Mouse (Mus musculus) heart, embryonic 14.5 days (tissue): Measurements from ENCODE around the gene Ms4a13. TPM values are rescaled to one million over a fixed set of nuclear protein-coding genes. Genes with fewer than 3 reads are reported as not detected.
"Not testable (repeated sequence)": the region's sequence is repeated elsewhere in the genome, so short reads cannot be mapped to it uniquely, and the experiment has no call there.

Source experiments
- ATAC-seq: fragments of 200-750 bp; cut with Nextera tagmentation; 2 replicates; pipeline ENCODE4 v1.8.0; 2017; ENCODE audit warnings: low read depth, moderate TSS enrichment; ENCODE audit not compliant: insufficient number of reproducible peaks, insufficient read depth, low FRiP score
- H3K27ac ChIP-seq, 2 experiments: fragments of 200-500 bp in 1 of 2; fragments of 300-500 bp in 1 of 2; sonication (generic) in 1 of 2; replicated peaks in 1 of 2; 2 replicates each; pipeline ENCODE4 v1.5.1; 2012 to 2014; ENCODE audit warnings: low read depth in 2 of 2, low read length in 2 of 2, control low read depth in 1 of 2, mild to moderate bottlenecking in 1 of 2, mixed read lengths in 1 of 2; ENCODE audit not compliant: control insufficient read depth in 1 of 2, insufficient read depth in 1 of 2
- H3K27me3 ChIP-seq: fragments of 300-500 bp; sonication (generic); 2 replicates; pipeline ENCODE4 v1.6.1; 2014; ENCODE audit warnings: mild to moderate bottlenecking, low read length, control low read depth; ENCODE audit not compliant: control insufficient read depth, insufficient read depth
- H3K36me3 ChIP-seq: fragments of 300-500 bp; sonication (generic); 2 replicates; pipeline ENCODE4 v1.6.1; 2014; ENCODE audit warnings: mild to moderate bottlenecking, control low read depth, low read length, mixed read lengths; ENCODE audit not compliant: control insufficient read depth, insufficient read depth
- H3K4me1 ChIP-seq, 2 experiments: fragments of 200-500 bp in 1 of 2; fragments of 300-500 bp in 1 of 2; sonication (generic) in 1 of 2; 2 replicates each; pipeline ENCODE4 v1.6.1; 2012 to 2014; ENCODE audit warnings: low read length in 2 of 2, control low read depth in 1 of 2, mixed read lengths in 1 of 2; ENCODE audit not compliant: control insufficient read depth in 2 of 2, insufficient read depth in 2 of 2
- H3K4me2 ChIP-seq: fragments of 300-500 bp; sonication (generic); 2 replicates; pipeline ENCODE4 v1.6.1; 2014; ENCODE audit warnings: mild to moderate bottlenecking, low read length
- H3K4me3 ChIP-seq, 2 experiments: fragments of 200-500 bp in 1 of 2; fragments of 300-500 bp in 1 of 2; sonication (generic) in 1 of 2; 2 replicates each; pipeline ENCODE4 v1.5.1; 2012 to 2014; ENCODE audit warnings: low read length in 2 of 2, mild to moderate bottlenecking in 2 of 2, control low read depth in 1 of 2, low read depth in 1 of 2, moderate library complexity in 1 of 2; ENCODE audit not compliant: control insufficient read depth in 1 of 2, insufficient read depth in 1 of 2
- H3K9ac ChIP-seq: fragments of 300-500 bp; sonication (generic); 2 replicates; pipeline ENCODE4 v1.6.1; 2014; ENCODE audit warnings: mild to moderate bottlenecking, low read length
- H3K9me3 ChIP-seq: fragments of 300-500 bp; sonication (generic); 2 replicates; pipeline ENCODE4 v1.6.1; 2016; ENCODE audit warnings: low read length, control low read depth; ENCODE audit not compliant: control insufficient read depth
- WGBS: fragments of 180-500 bp; shearing (Covaris S2); extraction: QIAGEN DNeasy Blood & Tissue Kit; methylation state at CpG from one replicate; pipeline ENCODE4 v1.1.7; 2014; 5-methylcytosine and 5-hydroxymethylcytosine counted together
- polyA plus RNA-seq: library from polyadenylated mRNA; unstranded; fragments of >200 nt; fragmentation: Nextera tagmentation; extraction: Ambion mirVana; gene quantifications from 2 replicates; pipeline ENCODE4 v1.2.1, GENCODE M21; 2014

The Ms4a13 gene
- polyA plus RNA-seq, 1 experiment from 2014 or later: not detected

GRCm38 (mm10) chr19:11184121-11184520 lies 12.4 kb downstream of the Ms4a13 start:
- Histone ChIP-seq H3K4me1 (no peaks in the 10 kb centered on the region), H3K9me3 (no peaks in the 10 kb centered on the region), H3K36me3 (no peaks in the 10 kb centered on the region), H3K27me3 (no peaks in the 10 kb centered on the region), H3K4me3 (no peak overlapping the region), H3K9ac (no peak overlapping the region), H3K4me2 (no peak overlapping the region), H3K27ac (no peak overlapping the region)
- 16% methylated on average over 5 of the region's 5 CpGs for WGBS
- no peak for ATAC-seq

GRCm38 (mm10) chr19:11177464-11177863 lies 19.1 kb downstream of the Ms4a13 start:
- Histone ChIP-seq H3K9me3 (no peaks in the 10 kb centered on the region), H3K27me3 (no peaks in the 10 kb centered on the region), H3K9ac (no peak overlapping the region), H3K4me1 (no peaks in the 10 kb centered on the region), H3K27ac (no peak overlapping the region), H3K4me3 (no peak overlapping the region), H3K4me2 (no peak overlapping the region), H3K36me3 (no peaks in the 10 kb centered on the region)
- 66% methylated on average over 2 of the region's 2 CpGs for WGBS
- ATAC-seq: no peak

GRCm38 (mm10) chr19:11165172-11165571 lies 31.4 kb downstream of the Ms4a13 start, which contains the start of gene 1700025F22Rik:
TSS of gene 1700025F22Rik (minus strand) at chr19:11165320.
- 28% methylated on average over 10 of the region's 10 CpGs for WGBS
- no peaks in the 10 kb centered on the region for H3K9me3 ChIP-seq
- ATAC-seq: no peak
- H3K4me2 ChIP-seq: no peak within 1 kb of the TSS
- no peaks in the 10 kb centered on the region for H3K4me1 ChIP-seq
- H3K27ac ChIP-seq: no peak within 1 kb of the TSS
- no peak within 1 kb of the TSS for H3K4me3 ChIP-seq
- no peaks in the 10 kb centered on the region for H3K27me3 ChIP-seq
- H3K36me3 ChIP-seq: no peaks in the 10 kb centered on the region
- H3K9ac ChIP-seq: no peak within 1 kb of the TSS

GRCm38 (mm10) chr19:11157890-11158289 lies 38.6 kb downstream of the Ms4a13 start:
- 76% methylated on average over 6 of the region's 6 CpGs for WGBS
- H3K9ac ChIP-seq, H3K36me3 ChIP-seq, H3K27ac ChIP-seq, H3K4me2 ChIP-seq, H3K4me1 ChIP-seq, H3K4me3 ChIP-seq, H3K27me3 ChIP-seq, ATAC-seq, H3K9me3 ChIP-seq: not testable (repeated sequence)

GRCm38 (mm10) chr19:11135336-11135735 lies 61.2 kb downstream of the Ms4a13 start:
- Histone ChIP-seq H3K9ac (no peak overlapping the region), H3K36me3 (no peaks in the 10 kb centered on the region), H3K9me3 (no peaks in the 10 kb centered on the region), H3K4me1 (no peaks in the 10 kb centered on the region), H3K27me3 (no peaks in the 10 kb centered on the region), H3K27ac (no peak overlapping the region), H3K4me2 (no peak overlapping the region), H3K4me3 (no peak overlapping the region)
- 57% methylated on average over 4 of the region's 4 CpGs for WGBS
- no peak for ATAC-seq

- Histone ChIP-seq H3K4me1 (no peaks in the 10 kb centered on the region), H3K27me3 (no peaks in the 10 kb centered on the region), H3K4me2 (no peak overlapping the region), H3K27ac (no peak overlapping the region), H3K9ac (no peak overlapping the region), H3K4me3 (no peak overlapping the region), H3K9me3 (no peaks in the 10 kb centered on the region), H3K36me3 (no peaks in the 10 kb centered on the region)
- WGBS: 73% methylated on average over 2 of the region's 2 CpGs
- ATAC-seq: no peak
Observed at GRCm38 (mm10) chr19:11134852-11135251, 61.7 kb downstream of the Ms4a13 start.

- H3K27ac ChIP-seq, ATAC-seq: not testable (repeated sequence)
Observed at GRCm38 (mm10) chr19:11130776-11131175, 65.8 kb downstream of the Ms4a13 start, which contains the start of gene 1700017D01Rik. TSS of gene 1700017D01Rik (minus strand) at chr19:11130876.

GRCm38 (mm10) chr19:11129702-11130101 lies 66.8 kb downstream of the Ms4a13 start:
- no peak overlapping the region for H3K4me2 ChIP-seq
- ATAC-seq: no peak
- 76% methylated on average over 1 of the region's 1 CpGs for whole genome bisulfite sequencing

More at GRCm38 (mm10) chr19:11130776-11131175, 65.8 kb downstream of the Ms4a13 start, which contains the start of gene 1700017D01Rik:
- not testable (repeated sequence) for H3K9ac ChIP-seq, H3K27me3 ChIP-seq, H3K4me3 ChIP-seq, H3K4me2 ChIP-seq, H3K4me1 ChIP-seq, H3K36me3 ChIP-seq, H3K9me3 ChIP-seq
- WGBS: 87% methylated on average over 8 of the region's 8 CpGs

More at GRCm38 (mm10) chr19:11129702-11130101, 66.8 kb downstream of the Ms4a13 start:
- no peak overlapping the region for H3K9ac ChIP-seq
- no peaks in the 10 kb centered on the region for H3K27me3 ChIP-seq
- H3K27ac ChIP-seq: no peak overlapping the region
- no peaks in the 10 kb centered on the region for H3K9me3 ChIP-seq
- no peak overlapping the region for H3K4me3 ChIP-seq
- H3K36me3 ChIP-seq: no peaks in the 10 kb centered on the region
- no peaks in the 10 kb centered on the region for H3K4me1 ChIP-seq
